Mouse (Mus musculus): ENCODE results near the gene Elane.

DNA sequence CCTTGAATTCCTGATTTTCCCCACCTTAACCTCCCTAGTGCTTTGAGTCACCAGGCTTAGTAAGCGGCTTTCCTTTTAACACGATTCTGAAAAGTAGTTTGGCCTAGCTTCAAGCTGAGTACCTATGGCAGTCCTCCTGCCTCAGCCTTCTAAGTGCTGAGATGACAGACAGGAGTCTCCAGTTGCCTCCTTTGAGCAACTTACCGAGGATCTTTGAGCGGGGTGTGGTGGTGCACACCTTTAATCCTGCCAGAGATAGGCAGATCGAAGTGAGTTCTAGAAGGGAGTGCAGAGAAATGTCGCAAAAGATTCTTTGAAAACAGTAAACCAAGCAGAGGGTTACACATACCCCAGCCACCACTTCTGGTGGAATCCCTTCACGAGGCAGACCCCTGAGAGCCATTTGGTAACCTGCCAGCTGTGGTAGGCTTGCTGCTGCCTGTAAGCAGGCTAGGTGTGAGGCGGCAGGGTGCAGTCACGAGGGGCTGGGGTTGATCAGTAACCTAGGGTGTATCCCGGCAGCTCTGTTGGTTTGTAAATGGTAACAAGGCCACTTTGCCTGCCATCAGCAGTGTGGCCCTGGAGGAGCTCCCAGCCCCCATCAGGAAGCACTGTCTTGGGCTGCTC is 30.4 kb upstream of the Elane start:
- no peak for TF ChIP-seq POLR2A (IDR thresholded peaks at IDR 0.05; ENCODE audit: low read depth, low read length)
- TF ChIP-seq CTCF (IDR thresholded peaks at IDR 0.05; ENCODE audit: extremely low read depth, insufficient read depth, insufficient read length, insufficient replicate concordance): no peak
